Mouse (Mus musculus) brain, embryonic 14.5 days (tissue): ENCODE data around the gene Nkain4.

ENCODE experiments used
- CTCF ChIP-seq: fragments of 200-500 bp; IDR thresholded peaks from 2 replicates; pipeline ENCODE4 v1.5.1; 2012; ENCODE audit warnings: inconsistent platforms, mild to moderate bottlenecking, moderate library complexity, borderline replicate concordance; ENCODE audit not compliant: insufficient read depth, insufficient read length; ENCODE audit errors: extremely low read depth
- POLR2A ChIP-seq: fragments of 200-500 bp; IDR thresholded peaks from 2 replicates; pipeline ENCODE4 v1.6.1; 2012; ENCODE audit warnings: mild to moderate bottlenecking, inconsistent platforms, borderline replicate concordance; ENCODE audit not compliant: poor library complexity, insufficient read depth, insufficient read length, severe bottlenecking; ENCODE audit errors: extremely low read depth

DNA sequence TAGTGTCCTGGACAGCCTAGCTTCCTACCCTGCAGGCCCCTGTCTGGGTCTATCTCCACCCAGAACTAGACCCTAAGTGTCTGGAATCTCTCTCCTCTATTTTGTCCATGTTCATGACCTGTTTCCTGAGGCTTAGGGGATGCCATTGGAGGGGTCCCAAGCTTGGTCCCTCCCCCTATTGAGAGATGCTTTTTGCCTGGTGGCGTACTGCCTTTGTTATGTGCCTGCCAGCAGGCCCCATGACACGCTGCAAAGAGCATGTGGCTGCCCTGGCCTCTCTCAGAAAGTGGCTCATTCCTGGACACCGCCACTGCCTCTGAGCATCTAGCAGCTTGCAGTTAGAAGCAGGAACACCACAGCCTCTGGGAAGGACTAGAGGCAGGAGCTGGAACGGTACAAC, 25.8 kb downstream of the Nkain4 start, which contains the start of gene Birc7:
- TF ChIP-seq POLR2A (no peak), CTCF (no peak)
